Mouse (Mus musculus) ES-Bruce4 (cell line): ENCODE measurements at regions not wholly inside any gene's neighbourhood (a gene's known extent, or its start where the extent isn't known, plus 50 kb on each side); places are given as distances from the start of the nearest gene placed in this dataset.

Source experiments
- CTCF ChIP-seq: IDR thresholded peaks from one replicate; pipeline ENCODE4 v1.8.1; 2011; ENCODE audit warnings: low read depth, low read length
- POLR2A ChIP-seq: IDR thresholded peaks from one replicate; pipeline ENCODE4 v1.8.1; 2011; ENCODE audit warnings: low read length; ENCODE audit not compliant: insufficient read depth

DNA sequence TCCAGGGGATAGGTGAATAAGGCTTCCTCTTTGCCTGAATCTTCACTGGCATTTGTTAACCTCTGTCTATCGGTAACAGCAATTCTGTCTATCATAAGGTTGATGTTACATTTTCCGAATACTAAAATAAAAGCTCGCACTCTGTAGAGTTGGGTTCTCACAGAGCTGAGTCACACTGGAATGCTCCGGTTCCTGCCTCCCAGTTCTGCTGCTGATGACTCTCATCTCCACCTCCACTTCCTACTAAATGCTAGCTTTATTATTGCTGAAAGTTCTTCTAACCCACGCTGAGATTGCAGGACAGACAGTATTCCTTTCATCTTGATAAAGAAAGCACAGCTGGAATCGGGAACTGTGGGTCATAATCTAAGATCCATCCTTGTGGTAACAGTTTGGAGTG is 65.5 kb upstream of the Ssr3 start:
- no peak for TF ChIP-seq CTCF
- TF ChIP-seq POLR2A = no peak
